Mouse (Mus musculus): ENCODE results near the gene Rhbdd2. TPM values are rescaled to one million over a fixed set of nuclear protein-coding genes. Genes with fewer than 3 reads are reported as not detected.

Gene Rhbdd2
- polyA plus RNA-seq, 1 experiment from 2014 or later = 89.3 TPM

GRCm38 (mm10) chr5:135670881-135671280 lies 38.5 kb downstream of the Rhbdd2 start:
- Histone ChIP-seq H3K36me3 (no peaks in the 10 kb centered on the region), H3K27me3 (no peaks in the 10 kb centered on the region), H3K9ac (no peak overlapping the region), H3K4me1 (replicated peaks) (peaks cover 25% of the 10 kb centered on the region), H3K4me2 (no peak overlapping the region), H3K27ac (replicated peaks) (no peak overlapping the region), H3K4me3 (no peak overlapping the region), H3K9me3 (no peaks in the 10 kb centered on the region)
- WGBS = 81% methylated on average over 2 of the region's 2 CpGs
- no peak for ATAC-seq (ENCODE audit: low FRiP score, low read depth)

GRCm38 (mm10) chr5:135672509-135672908 lies 40.1 kb downstream of the Rhbdd2 start:
- Histone ChIP-seq H3K9me3 (no peaks in the 10 kb centered on the region), H3K27me3 (no peaks in the 10 kb centered on the region), H3K4me2 (no peak overlapping the region), H3K4me1 (replicated peaks) (peaks cover 28% of the 10 kb centered on the region), H3K36me3 (no peaks in the 10 kb centered on the region), H3K9ac (no peak overlapping the region), H3K4me3 (no peak overlapping the region), H3K27ac (replicated peaks) (no peak overlapping the region)
- ATAC-seq (ENCODE audit: low FRiP score, low read depth) = no peak
- 72% methylated on average over 4 of the region's 4 CpGs for WGBS

GRCm38 (mm10) chr5:135672980-135673379 lies 40.6 kb downstream of the Rhbdd2 start:
- Histone ChIP-seq H3K9me3 (no peaks in the 10 kb centered on the region), H3K9ac (no peak overlapping the region), H3K36me3 (no peaks in the 10 kb centered on the region), H3K27ac (replicated peaks) (0 out of 2 replicates have a peak overlapping the region, but pooled peaks have one; percentile 11), H3K4me3 (no peak overlapping the region), H3K27me3 (no peaks in the 10 kb centered on the region), H3K4me2 (no peak overlapping the region), H3K4me1 (replicated peaks) (peaks cover 28% of the 10 kb centered on the region)
- 41% methylated on average over 5 of the region's 5 CpGs for WGBS
- ATAC-seq (ENCODE audit: low FRiP score, low read depth) = no peak

- no peak overlapping the region for H3K4me3 ChIP-seq
- peak; percentile 43; the same call in 1 of the 2 replicates for ATAC-seq (ENCODE audit: low FRiP score, low read depth)
- 2% methylated on average over 3 of the region's 3 CpGs for WGBS
- no peaks in the 10 kb centered on the region for H3K36me3 ChIP-seq
- no peaks in the 10 kb centered on the region for H3K27me3 ChIP-seq
- peaks cover 28% of the 10 kb centered on the region for H3K4me1 ChIP-seq (replicated peaks)
- H3K9me3 ChIP-seq = no peaks in the 10 kb centered on the region
- peak overlapping the region; percentile 41 for H3K4me2 ChIP-seq
- H3K27ac ChIP-seq (replicated peaks) = peak overlapping the region; percentile 75
- H3K9ac ChIP-seq = no peak overlapping the region
Measured at GRCm38 (mm10) chr5:135674349-135674775, 41.9 kb downstream of the Rhbdd2 start.

- H3K36me3 ChIP-seq = no peaks in the 10 kb centered on the region
- WGBS = 0% methylated on average over 11 of the region's 11 CpGs
- H3K4me1 ChIP-seq (replicated peaks) = peaks cover 28% of the 10 kb centered on the region
- ATAC-seq (ENCODE audit: low FRiP score, low read depth) = peak; percentile 91
- peak overlapping the region; percentile 75 for H3K27ac ChIP-seq (replicated peaks)
- no peak overlapping the region for H3K9ac ChIP-seq
- no peaks in the 10 kb centered on the region for H3K27me3 ChIP-seq
- H3K4me3 ChIP-seq = no peak overlapping the region
- no peaks in the 10 kb centered on the region for H3K9me3 ChIP-seq
- peak overlapping the region; percentile 41 for H3K4me2 ChIP-seq
Measured at GRCm38 (mm10) chr5:135674821-135675220, 42.4 kb downstream of the Rhbdd2 start.

GRCm38 (mm10) chr5:135676696-135677095 lies 44.3 kb downstream of the Rhbdd2 start:
- Histone ChIP-seq H3K9me3 (no peaks in the 10 kb centered on the region), H3K36me3 (no peaks in the 10 kb centered on the region), H3K27me3 (no peaks in the 10 kb centered on the region), H3K4me1 (replicated peaks) (peaks cover 28% of the 10 kb centered on the region), H3K4me3 (no peak overlapping the region), H3K27ac (replicated peaks) (no peak overlapping the region), H3K9ac (no peak overlapping the region), H3K4me2 (no peak overlapping the region)
- WGBS = 71% methylated on average over 3 of the region's 3 CpGs
- ATAC-seq (ENCODE audit: low FRiP score, low read depth) = no peak

GRCm38 (mm10) chr5:135677251-135677650 lies 44.8 kb downstream of the Rhbdd2 start:
- Histone ChIP-seq H3K36me3 (no peaks in the 10 kb centered on the region), H3K4me2 (no peak overlapping the region), H3K9me3 (no peaks in the 10 kb centered on the region), H3K4me1 (replicated peaks) (peaks cover 28% of the 10 kb centered on the region), H3K9ac (no peak overlapping the region), H3K27ac (replicated peaks) (no peak overlapping the region), H3K4me3 (no peak overlapping the region), H3K27me3 (no peaks in the 10 kb centered on the region)
- 83% methylated on average over 2 of the region's 2 CpGs for WGBS
- ATAC-seq (ENCODE audit: low FRiP score, low read depth) = no peak

GRCm38 (mm10) chr5:135678481-135678880 lies 46.1 kb downstream of the Rhbdd2 start:
- no peak for ATAC-seq (ENCODE audit: low FRiP score, low read depth)
- Histone ChIP-seq H3K9ac (no peak overlapping the region), H3K4me1 (replicated peaks) (peaks cover 27% of the 10 kb centered on the region), H3K36me3 (no peaks in the 10 kb centered on the region), H3K27ac (replicated peaks) (no peak overlapping the region), H3K27me3 (no peaks in the 10 kb centered on the region), H3K4me3 (no peak overlapping the region), H3K9me3 (no peaks in the 10 kb centered on the region), H3K4me2 (no peak overlapping the region)
- WGBS = 95% methylated on average over 6 of the region's 6 CpGs

GRCm38 (mm10) chr5:135680967-135681545 lies 48.6 kb downstream of the Rhbdd2 start:
- Histone ChIP-seq H3K36me3 (no peaks in the 10 kb centered on the region), H3K9ac (no peak overlapping the region), H3K4me1 (replicated peaks) (peaks cover 1% of the 10 kb centered on the region), H3K9me3 (no peaks in the 10 kb centered on the region), H3K4me3 (no peak overlapping the region), H3K27ac (replicated peaks) (no peak overlapping the region), H3K4me2 (no peak overlapping the region), H3K27me3 (no peaks in the 10 kb centered on the region)
- 75% methylated on average over 6 of the region's 6 CpGs for WGBS
- ATAC-seq (ENCODE audit: low FRiP score, low read depth) = no peak

GRCm38 (mm10) chr5:135682009-135682408 lies 49.6 kb downstream of the Rhbdd2 start:
- H3K4me2 ChIP-seq = no peak overlapping the region
- WGBS = 93% methylated on average over 5 of the region's 5 CpGs
- H3K27ac ChIP-seq (replicated peaks) = no peak overlapping the region
- no peaks in the 10 kb centered on the region for H3K36me3 ChIP-seq
- no peaks in the 10 kb centered on the region for H3K27me3 ChIP-seq
- no peak overlapping the region for H3K9ac ChIP-seq
- H3K4me3 ChIP-seq = no peak overlapping the region
- ATAC-seq (ENCODE audit: low FRiP score, low read depth) = no peak
- H3K9me3 ChIP-seq = no peaks in the 10 kb centered on the region
- no peaks in the 10 kb centered on the region for H3K4me1 ChIP-seq (replicated peaks)

GRCm38 (mm10) chr5:135682942-135683570 lies 50.6 kb downstream of the Rhbdd2 start:
- WGBS = 89% methylated on average over 12 of the region's 12 CpGs
- Histone ChIP-seq H3K9ac (no peak overlapping the region), H3K27ac (replicated peaks) (no peak overlapping the region), H3K4me1 (replicated peaks) (no peaks in the 10 kb centered on the region; the same call in 1 of the 2 replicates), H3K4me2 (no peak overlapping the region), H3K9me3 (no peaks in the 10 kb centered on the region), H3K36me3 (no peaks in the 10 kb centered on the region), H3K4me3 (no peak overlapping the region), H3K27me3 (no peaks in the 10 kb centered on the region)
- no peak for ATAC-seq (ENCODE audit: low FRiP score, low read depth)

- WGBS = 81% methylated on average over 5 of the region's 5 CpGs
- Histone ChIP-seq H3K36me3 (no peaks in the 10 kb centered on the region), H3K27ac (replicated peaks) (no peak overlapping the region), H3K9ac (no peak overlapping the region), H3K9me3 (no peaks in the 10 kb centered on the region), H3K27me3 (no peaks in the 10 kb centered on the region), H3K4me2 (peak overlapping the region; percentile 85), H3K4me1 (replicated peaks) (peaks cover 22% of the 10 kb centered on the region), H3K4me3 (peak overlapping the region; percentile 88)
- ATAC-seq (ENCODE audit: low FRiP score, low read depth) = no peak
Measured at GRCm38 (mm10) chr5:135690401-135690800, 58.0 kb downstream of the Rhbdd2 start.

Data from hindbrain, embryonic 15.5 days (tissue).